Mouse (Mus musculus): ENCODE results near the gene Lrrc52.

The Lrrc52 gene

DNA sequence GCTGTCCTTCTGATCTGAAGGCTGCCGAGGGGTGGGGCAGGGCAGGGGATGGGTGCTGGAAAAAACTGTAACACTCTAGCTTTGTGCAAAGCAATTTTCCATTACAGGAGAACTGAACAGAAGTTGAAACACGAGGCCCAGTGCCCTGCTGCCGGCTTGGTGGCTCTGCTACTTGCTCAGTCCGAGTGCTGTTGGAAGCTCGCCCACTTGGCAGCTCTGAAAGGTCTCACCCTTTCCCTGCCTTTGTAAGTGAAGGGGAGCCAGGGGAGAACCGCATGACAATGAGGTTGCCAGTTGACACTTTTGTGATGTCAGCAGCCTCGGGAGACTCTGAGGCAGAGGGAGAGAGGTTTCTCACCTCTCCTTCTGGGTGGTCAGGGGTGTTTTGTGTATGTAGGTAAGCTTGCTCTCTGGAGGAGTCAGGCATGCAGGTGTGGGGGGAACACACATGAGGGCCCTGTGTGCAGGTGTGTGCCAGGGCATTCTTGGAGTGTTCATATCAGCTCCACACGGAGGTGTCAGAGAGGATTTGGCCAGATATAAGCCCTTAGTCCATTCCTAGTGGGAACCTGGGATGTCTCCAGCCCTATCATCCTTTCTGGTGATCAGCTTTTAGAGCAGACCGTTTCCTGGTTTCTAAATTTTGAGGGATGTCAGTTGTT lies at the start of gene Lrrc52:
TSS of gene Lrrc52 (minus strand) at position 16 of the 662 bp plus-strand sequence.
- DNase-seq (ENCODE audit: low spot score in 2 of 2), result peak; percentile 72 to 79

DNA sequence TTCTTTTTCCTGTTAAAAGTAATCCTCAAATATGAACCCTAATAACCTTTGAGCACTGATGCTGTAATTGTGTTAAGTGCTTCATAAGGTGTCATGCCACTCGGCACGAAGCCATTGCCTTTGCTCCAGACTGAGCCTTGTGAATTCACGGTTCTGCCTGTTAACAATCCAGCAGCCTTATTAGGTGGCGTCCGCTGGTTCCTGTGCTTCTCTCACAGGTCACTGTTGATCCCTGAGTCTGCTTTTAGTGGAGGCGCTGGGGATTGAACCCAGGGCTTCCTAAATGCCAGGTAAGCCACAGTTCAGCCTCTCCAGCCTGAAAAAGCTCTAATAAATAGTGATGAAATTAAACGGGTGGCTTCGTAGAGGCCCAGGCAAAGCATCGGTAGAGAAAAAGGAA lies 45.0 kb upstream of the Lrrc52 start:
- no peak for DNase-seq (ENCODE audit: low spot score in 2 of 2)

DNA sequence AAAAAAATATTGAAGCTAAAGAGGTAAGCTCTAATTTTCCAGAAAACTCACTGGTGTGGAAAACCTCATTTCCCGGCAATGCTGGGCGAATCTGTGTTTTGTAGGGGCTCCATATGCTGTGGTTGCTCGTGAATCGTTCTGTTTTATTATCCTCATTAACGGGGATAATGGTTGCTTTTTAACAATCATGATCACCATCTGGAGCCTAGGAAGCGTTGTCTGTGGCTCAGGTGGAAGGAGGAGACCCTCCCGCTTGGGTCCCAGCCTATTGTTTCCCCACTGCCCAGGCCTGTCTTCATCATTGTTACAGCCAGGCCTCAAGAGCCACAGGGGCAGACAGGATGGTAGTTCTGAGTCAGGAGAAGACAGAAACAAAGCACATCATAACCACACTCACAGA lies 39.5 kb upstream of the Lrrc52 start:
- DNase-seq (ENCODE audit: low spot score in 2 of 2), result no peak

DNA sequence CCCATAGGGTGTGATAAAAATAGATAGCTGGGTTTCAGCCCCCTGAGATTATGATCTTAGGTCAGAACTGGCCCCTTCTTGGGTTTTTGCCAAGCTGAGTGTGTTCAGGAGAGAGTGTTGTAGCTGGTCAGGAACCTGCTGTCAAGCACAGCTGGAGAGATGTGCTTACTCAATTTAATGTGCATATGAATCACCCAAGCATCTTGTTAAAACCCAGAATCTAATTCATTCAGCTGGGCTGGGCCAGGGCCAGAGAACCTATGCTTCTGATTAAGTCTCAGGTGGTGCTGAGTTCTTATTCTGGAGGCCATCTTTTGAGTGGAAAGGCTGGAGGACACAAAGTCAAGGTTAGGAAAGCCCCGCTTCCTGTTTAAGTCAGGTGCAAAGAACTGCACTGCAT lies 38.8 kb upstream of the Lrrc52 start:
- no peak for DNase-seq (ENCODE audit: low spot score in 2 of 2)

DNA sequence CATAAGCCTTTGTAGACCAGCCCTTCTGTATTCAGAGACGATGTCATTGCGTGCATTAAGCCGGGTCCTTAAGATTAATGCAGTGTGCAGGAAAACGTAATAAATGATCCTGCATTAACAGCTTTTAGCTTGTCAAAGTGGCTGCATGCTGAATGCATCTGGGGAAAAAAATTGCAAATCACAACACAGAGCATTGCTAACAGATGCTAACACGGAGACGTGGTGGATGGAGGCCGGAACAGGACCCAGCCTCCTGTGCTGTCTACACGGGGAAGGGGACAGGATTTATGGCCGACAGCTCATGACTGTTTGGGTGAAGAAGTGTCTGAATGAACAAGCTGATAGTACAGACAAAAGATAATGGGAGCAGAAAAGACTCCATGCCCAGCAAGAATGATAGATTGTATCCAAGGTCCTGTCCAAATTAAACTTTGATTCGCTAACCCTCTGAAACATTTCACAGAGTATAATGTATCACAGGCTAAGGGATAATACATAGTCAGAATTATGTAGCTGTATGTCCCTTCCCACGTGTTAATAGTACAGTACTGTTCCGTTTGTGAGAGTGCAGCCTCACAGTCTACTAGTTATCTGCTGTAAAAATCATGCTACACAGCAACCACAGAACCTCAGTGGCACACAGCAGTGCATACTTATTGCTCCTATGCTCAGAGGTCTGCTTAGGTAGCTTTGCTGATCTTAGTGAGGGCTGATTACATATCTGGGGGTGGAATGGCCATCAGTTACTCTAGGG lies 32.7 kb upstream of the Lrrc52 start:
- no peak for DNase-seq (ENCODE audit: low spot score in 2 of 2)

DNA sequence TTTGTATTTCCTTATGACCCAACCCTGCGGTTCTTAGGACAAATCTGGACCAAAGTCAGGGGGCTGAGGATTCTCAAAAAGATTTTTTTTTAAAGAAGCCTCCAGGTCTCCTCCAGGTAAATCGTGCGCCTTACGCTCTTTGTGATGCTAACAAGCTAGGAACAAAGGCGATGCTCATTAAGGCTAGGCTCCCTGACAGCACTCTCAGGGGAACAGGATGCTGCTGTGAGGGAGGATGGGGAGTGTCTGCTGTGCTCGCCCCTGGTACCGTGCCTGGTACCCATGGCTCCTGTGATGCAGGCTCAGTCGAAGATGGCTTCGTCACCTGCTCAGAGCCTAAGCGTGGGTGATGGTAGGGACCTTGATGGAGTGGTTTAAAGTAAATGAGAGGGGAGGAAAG lies 31.4 kb upstream of the Lrrc52 start:
- no peak for DNase-seq (ENCODE audit: low spot score in 2 of 2)

DNA sequence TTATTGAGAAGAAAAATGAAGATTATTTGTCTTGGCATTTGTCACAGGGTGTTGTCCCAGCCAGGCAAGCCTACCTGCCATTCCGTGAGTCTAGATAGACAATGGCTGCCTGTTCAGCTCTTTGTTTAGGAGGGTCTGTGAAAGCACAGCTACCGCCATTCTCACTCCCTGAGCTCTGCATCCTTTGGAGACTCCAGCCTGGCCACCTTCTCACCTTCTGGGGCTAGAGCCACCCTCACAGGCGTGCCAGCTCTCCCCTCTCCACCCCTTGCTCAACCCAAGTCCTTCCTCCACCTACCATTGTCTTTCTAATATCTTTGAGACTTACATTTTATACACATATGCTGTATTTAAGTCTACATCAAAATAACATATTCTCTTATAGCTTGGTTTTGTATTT lies 31.0 kb upstream of the Lrrc52 start:
- no peak for DNase-seq (ENCODE audit: low spot score in 2 of 2)

DNA sequence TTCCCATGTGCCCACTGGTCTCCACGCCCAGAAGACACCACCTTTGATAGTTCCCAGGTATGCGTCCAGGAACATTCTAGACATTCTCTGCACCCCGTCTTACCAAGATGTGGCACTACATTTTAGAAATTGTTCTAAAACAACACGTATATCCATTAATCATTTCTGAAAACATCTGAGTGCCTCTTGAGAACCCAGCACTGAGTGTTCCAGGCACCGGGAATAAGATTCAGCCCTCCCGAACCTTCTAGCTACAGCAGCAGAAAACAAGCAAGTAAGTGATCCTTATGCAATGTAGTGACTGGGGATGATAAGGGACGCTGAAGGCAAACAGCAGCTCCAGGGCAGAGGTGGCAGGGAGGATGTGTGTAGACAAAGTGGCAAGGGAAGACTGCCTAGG lies 24.9 kb upstream of the Lrrc52 start:
- peak in 1 of 2 experiments; percentile 7 for DNase-seq (ENCODE audit: low spot score in 2 of 2)

DNA sequence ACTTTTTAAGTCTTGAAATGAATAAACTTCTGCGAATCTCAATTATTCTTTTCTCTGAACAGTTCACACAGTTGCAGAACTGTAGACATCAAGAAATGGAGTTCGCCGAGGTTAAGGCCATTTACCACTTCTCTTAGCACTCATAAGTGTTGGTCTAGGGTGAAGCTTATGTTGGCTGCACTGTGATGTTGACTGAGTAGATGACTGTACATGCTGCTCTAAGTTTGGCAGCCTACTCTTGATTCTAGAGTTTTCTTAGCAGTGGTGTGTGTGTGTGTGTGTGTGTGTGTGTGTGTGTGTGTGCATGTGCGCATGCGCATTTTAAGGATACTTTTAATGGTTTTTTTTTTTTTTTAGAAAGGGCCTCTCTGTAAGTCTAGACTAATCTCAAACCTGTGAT lies 21.4 kb upstream of the Lrrc52 start:
- no peak for DNase-seq (ENCODE audit: low spot score in 2 of 2)

DNA sequence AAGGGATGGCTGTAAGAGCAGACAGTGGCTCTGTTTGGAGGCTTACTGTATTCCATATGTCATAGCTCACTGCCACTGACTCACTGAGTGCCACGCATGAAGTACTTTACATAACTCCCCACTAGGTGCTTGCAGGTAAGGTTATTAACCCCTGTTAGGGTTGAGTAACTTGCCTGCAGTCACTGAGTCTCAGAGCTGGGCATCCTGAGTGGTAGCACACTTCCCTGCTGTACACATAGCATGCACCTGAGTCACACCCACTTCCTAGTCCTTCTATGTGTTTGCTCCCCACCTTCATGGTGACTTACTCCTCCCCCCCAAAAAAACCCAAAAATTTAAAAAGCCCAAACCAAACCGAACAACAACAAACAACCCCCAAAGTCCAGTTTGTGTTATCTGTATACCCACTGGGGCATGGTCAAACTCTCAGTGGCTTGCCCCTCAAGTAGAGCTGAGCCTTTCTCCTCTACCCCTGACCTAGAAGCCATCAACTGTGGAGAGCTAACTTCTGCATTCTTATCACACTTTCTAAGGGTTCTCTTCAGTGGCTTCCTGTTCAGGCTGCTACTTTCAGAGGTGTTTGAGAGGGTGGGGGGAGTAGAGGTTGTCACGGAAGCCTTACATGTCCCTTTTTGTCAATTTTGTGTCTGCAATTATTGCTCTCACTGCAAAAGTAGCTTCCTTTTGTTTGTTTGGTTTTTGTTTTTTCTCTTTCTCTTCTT lies 20.5 kb upstream of the Lrrc52 start:
- no peak for DNase-seq (ENCODE audit: low spot score in 2 of 2)

DNA sequence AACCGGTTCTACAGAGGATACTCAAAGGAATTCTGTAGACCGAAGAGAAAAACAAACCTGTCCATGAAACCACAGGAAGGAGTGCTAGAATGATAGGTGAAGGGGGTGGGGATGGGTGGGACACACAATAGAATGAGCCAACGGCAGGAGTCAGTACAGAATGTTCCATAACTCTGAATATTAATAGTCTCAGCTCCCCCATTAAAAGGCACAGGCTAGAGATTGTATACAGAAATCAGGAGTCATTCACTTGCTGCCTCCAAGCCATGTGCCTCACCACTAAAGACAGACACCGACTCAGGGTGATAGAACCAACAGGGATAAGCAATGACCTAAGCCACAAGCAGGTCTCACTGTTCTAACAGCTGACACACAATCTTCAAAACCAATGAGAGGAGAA lies 16.3 kb upstream of the Lrrc52 start:
- DNase-seq (ENCODE audit: low spot score in 2 of 2), result no peak

DNA sequence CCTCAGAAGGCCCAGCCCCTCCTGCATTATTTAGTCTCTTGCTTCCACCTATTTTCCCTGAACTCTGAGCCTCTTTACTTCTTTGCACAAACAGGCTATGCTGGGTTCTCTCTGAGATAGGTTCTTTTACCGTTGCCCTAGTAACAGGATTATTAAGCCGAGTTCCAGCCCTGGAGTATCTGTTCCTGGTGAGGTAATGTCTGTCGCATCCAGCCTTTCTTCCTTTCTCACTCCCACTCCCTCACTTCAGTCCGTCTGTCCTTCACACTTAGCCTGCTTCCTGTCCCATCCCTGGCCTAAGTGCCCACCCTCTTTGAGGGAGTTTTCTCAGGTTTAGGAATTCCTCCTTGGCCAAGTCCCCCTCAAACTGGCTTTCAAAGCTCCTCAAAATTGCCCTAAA lies 7.0 kb upstream of the Lrrc52 start:
- DNase-seq (ENCODE audit: low spot score in 2 of 2), result peak in 1 of 2 experiments; percentile 35

DNA sequence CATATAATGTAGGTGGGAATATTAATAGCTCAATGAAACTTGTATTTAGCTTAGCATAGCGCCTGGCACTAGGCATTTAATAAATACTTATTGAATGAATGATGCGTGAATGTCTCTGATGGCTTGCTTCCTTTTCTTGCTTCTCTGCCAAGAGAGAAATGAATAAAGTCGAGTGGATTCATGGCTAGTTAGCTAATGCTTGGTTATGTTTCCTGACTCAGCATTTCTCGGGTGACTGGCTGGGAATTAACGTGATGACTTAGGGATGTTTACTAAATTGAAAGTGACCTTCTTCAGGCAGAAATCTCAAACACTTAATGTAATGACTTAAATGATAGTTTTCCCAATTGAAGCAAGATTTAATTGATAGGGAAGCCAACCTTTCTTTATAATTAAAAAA lies 1.3 kb upstream of the Lrrc52 start:
- no peak for DNase-seq (ENCODE audit: low spot score in 2 of 2)

DNA sequence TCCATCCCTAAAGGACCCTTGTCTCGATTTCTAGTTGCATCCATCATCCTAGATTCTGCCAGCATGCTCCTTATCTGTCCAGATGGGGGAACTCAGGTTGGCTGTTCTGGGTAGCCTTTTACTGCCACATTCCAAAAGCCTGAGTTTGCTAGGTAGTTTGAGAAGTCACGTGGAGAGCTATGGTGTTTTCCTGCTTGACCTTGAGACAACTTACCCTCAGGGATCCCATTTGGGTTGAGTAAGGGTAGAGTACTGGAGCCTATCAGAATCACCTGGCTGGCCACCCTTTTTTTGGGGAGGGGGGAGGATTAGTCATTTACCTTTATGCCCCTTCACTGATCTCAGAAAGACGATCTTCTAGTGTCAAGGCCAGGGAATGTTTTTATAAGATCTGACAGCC lies 9.3 kb downstream of the Lrrc52 start:
- DNase-seq (ENCODE audit: low spot score in 2 of 2), result no peak

DNA sequence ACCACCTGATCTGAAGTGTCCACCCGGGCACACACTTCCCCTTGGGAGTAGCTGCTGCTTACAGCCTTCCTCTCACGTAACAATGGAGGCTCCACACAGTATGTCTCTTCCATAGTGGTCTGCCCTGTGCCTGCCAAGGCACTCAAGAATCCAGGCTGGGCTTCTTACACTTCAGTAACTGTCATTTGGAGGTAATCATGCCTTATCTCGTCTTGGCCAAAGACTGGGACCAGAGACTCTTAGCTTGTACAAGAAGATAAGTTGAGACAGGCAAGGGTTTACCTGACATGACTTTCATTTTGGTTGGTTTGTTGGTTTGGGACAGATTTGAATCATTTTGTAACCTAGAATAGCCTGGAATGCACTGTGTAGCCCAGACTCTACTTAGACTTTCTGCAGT lies 13.5 kb downstream of the Lrrc52 start:
- DNase-seq (ENCODE audit: low spot score in 2 of 2), result no peak

DNA sequence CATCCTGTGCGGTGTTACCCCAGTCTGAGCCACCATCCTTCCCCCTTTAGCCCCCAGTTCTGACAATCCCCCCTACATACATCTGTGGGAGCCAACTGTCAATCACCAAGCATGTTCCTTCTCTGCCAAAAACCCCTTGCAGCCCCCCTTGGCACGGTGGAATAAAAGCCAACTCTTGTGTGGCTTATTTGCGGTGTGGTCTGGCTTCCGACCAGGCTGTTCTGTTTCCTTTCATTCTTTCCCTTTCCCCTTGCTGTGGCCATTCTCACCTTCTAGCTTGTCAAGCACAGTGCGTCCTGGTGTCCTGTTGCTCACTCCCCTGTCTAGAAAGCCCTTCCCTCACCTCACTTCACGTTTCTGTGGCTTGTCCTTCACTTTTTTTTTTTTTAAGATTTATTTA lies 14.1 kb downstream of the Lrrc52 start:
- no peak for DNase-seq (ENCODE audit: low spot score in 2 of 2)

DNA sequence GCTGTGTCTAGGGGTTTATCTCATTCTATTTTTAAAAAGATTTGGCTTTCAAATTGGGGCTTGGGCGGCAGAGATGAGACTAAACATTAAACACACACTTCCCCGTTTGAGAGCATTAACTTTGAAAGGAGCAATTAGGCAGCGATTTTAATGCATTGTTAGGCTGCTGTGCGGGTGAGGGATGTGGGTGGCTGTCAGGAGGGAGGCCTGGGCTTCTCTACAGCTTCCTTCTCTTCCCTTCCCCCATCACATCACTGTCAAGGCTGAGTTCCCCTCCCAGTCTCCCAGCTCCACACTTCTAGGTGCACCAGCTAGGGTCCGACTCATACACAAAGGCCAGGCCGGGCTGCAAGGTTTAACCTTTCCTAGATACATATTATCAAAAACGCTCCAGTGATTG lies 18.0 kb downstream of the Lrrc52 start:
- DNase-seq (ENCODE audit: low spot score in 2 of 2), result peak; percentile 34 to 36

DNA sequence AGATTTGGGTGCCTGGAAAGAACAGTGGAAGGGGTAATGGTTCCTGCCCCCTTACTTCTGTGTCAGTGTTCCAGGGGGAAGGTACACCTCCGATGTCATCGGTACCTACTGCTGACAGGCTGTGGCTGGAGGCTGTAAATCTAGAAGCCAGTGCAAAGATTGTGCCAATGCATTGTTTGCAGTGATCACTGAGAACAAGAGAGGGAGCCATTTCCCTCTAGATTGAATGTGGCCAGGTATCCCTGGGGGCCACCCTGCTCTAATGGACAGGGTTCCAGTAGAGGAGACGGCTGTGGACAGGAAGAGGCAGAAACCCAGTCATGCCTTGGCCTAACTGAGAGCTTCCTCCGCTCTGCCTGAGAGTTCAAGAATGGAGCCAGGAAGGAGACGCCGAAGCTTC lies 18.5 kb downstream of the Lrrc52 start:
- DNase-seq (ENCODE audit: low spot score in 2 of 2), result no peak

DNA sequence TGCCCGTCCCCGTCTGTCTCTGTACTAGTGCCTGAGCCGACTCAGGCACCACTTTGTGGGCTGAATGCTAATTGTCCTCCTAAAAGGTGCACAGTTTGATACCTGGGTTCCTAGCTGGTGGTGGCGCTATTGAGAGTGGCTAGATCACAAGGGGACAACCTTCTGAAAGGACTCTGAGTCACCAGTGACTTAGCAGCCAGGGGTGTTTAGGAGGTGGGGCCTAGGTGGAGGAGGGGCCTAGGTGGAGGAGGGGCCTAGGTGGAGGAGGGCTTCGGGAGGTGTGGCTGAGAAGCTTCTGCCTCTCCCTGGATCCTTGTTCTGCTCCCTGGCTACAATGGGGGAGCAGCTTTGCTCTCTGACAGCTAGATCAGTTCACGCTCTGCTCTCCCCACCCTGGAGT lies 20.1 kb downstream of the Lrrc52 start:
- DNase-seq (ENCODE audit: low spot score in 2 of 2), result no peak

DNA sequence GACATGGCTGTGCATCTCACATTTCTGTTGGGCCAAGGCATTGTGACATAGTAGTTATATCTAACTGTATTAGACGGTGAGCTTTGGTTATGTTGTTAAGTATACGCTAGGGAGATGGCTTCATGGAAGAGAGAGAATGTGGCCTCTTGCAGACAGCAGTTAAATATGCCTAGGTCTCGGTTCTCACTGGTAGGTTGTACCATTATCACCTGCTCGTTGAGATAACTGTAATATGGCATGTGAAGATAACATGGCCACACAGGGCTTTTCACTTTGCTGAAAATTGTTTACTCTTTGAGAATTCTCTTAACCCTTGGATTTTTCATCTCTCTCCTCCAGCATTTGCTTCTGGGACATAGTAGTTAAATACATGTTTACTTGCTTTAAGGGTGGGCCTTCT lies 21.4 kb downstream of the Lrrc52 start:
- no peak for DNase-seq (ENCODE audit: low spot score in 2 of 2)

DNA sequence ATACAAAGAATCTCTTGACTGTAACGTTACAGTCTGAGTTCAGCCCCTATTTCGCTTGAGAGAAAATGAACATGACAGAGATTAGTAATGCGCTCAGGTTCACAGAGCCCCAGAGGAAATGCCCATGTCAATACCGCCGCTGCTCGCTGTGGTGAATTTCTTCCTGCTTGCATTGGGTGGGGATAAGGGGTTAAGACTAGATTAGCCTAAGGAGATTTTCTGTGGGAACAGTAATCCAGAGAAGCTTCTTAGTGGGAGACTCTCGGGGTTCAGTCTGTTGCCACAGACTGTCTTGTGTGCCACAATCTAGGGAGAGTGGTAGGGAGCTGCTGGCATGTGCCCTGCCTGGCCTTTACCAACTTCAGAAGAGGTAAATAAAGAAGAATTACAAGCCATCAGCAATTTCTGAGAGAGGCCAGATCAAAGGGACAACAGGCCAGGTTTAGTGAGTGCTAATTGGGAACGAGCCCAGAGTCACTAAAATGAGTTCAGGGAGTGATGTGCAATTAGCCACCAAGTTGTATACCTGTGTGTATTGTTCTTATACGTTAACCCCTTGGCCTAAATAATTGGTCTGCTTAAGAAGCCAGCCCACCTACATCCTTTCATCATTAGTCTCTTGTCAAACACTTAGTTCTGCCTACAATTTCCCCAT lies 28.2 kb downstream of the Lrrc52 start:
- no peak for DNase-seq (ENCODE audit: low spot score in 2 of 2)

DNA sequence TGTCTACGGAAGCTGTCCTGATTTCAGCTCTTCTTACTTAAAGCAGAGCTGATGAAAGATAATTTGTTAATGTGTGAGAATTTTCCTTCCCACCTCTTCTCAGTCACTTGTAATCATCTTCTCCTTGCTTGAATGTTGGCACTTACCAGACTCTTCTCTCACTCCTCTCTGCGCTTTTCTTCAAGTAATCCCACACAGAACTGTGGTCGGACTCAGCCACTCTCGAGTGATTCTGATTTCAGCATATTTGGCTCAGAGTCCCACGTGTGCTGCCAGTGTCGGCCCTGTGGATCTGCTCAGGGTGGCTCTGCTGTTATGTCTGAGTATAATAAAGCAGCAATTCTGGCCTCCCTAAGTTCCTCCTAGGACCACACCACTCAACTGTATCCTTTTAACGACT lies 29.5 kb downstream of the Lrrc52 start:
- DNase-seq (ENCODE audit: low spot score in 2 of 2), result no peak

Measured in right cerebral cortex, postnatal 10 days (tissue).